Mouse (Mus musculus) megakaryocyte, embryonic 14.5 days (primary cell): ENCODE measurements around the gene Abhd5. TPM values are rescaled to one million over a fixed set of nuclear protein-coding genes. Genes with fewer than 3 reads are reported as not detected.
A peak's percentile ranks its signal among the peaks of the same experiment; 100 is the strongest.
"Not testable (repeated sequence)": the region's sequence is repeated elsewhere in the genome, so short reads cannot be mapped to it uniquely, and the experiment has no call there.

ENCODE experiments used
- H3K27me3 ChIP-seq: replicated peaks from 2 replicates; pipeline ENCODE3; 2012; ENCODE audit warnings: inconsistent platforms
- H3K36me3 ChIP-seq: replicated peaks from 2 replicates; pipeline ENCODE3; 2012; ENCODE audit warnings: low read length, inconsistent platforms, mixed read lengths
- H3K4me1 ChIP-seq: 2 replicates; pipeline ENCODE4 v1.6.1; 2012; ENCODE audit warnings: inconsistent platforms
- H3K4me3 ChIP-seq: replicated peaks from 2 replicates; pipeline ENCODE3; 2012; ENCODE audit warnings: moderate library complexity, mild to moderate bottlenecking, inconsistent platforms
- H3K9me3 ChIP-seq: 2 replicates; pipeline ENCODE4 v1.6.1; 2012; ENCODE audit warnings: inconsistent platforms
- FLI1 ChIP-seq: IDR thresholded peaks from 2 replicates; pipeline ENCODE4 v1.6.1; 2012; ENCODE audit warnings: low read length, inconsistent platforms, mixed read lengths
- GATA1 ChIP-seq: IDR thresholded peaks from 3 replicates; pipeline ENCODE4 v1.6.1; 2012; ENCODE audit warnings: mixed read lengths, low read length, inconsistent platforms, borderline replicate concordance
- polyA plus RNA-seq: library from polyadenylated mRNA; stranded (reverse); fragments of >175 nt; gene quantifications from 2 replicates; pipeline ENCODE4 v1.2.3, GENCODE M21; 2012; ENCODE audit warnings: low replicate concordance; ENCODE audit not compliant: insufficient read depth

Gene Abhd5
- 10.5 TPM in 1 of 2 replicates, not detected in the other for polyA plus RNA-seq

DNA sequence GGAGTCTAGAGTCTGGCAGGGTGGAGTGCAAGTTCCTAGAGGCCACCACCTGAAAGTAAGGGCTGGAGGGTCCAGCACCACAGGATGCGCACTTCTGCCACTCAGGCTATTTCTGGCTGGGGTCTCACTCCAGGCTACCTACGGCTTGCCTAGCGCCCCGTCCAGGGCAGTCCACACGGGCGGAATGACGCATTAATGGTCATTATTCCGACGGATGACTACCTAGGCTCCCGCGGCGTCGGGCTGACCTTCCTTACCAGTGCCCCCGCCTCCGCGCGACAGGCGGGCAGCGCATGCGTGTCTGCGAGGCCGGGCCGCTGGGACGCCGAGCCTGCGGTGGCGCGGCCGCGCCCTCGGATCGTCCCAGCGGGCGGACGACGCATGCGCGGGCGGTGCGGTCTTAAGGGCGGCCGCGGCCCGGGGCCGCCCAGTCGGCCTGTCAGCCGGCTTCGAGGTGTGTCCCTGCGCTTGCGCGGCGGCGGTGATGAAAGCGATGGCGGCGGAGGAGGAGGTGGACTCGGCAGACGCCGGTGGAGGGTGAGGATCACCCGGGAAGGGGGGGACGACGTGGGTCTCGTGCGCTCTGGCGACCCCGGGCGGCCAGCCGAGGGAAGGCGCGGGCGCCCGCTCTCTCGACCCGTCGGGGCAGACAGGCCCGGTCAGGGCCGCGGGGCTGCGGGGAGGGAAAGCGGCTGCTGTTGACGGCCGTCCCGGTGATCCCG lies at the start of gene Abhd5:
Gene Abhd5 (plus strand): TSS at position 306 of the 722 bp plus-strand sequence.
- Histone ChIP-seq H3K36me3 (no peaks in the 10 kb centered on the region), H3K27me3 (peaks cover 8% of the 10 kb centered on the region), H3K4me3 (peak within 1 kb of the TSS; percentile 94), H3K4me1 (peaks cover 53% of the 10 kb centered on the region), H3K9me3 (no peaks in the 10 kb centered on the region)
- TF ChIP-seq GATA1 (no peak), FLI1 (no peak)

DNA sequence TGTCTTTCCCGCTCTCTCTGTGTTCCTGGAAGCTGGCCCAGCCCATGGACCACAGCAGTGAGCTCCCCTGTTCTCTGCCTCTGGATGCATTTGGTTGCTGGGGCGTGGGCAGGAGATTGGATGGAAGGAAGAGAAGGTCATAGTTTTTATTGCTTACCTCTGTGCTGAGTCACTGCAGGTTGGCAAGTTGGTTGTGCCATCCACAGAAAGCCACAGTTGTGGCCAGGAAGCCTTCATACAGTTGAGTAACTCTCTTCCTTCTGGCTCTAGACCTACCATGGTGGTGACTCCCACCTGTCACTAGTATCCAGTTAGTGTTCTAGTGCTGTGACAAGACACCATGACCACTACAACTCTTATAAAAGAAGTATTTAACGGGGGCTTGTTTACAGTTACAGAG lies 46.1 kb upstream of the Abhd5 start:
- H3K36me3 ChIP-seq = no peaks in the 10 kb centered on the region
- H3K9me3 ChIP-seq = no peaks in the 10 kb centered on the region
- H3K4me3 ChIP-seq = no peak overlapping the region
- no peak for TF ChIP-seq FLI1
- no peak for TF ChIP-seq GATA1
- peaks cover 18% of the 10 kb centered on the region for H3K27me3 ChIP-seq
- H3K4me1 ChIP-seq = peaks cover 11% of the 10 kb centered on the region

GRCm38 (mm10) chr9:122309013-122309980 lies 42.1 kb upstream of the Abhd5 start:
- H3K4me1 ChIP-seq = peaks cover 26% of the 10 kb centered on the region
- H3K36me3 ChIP-seq = no peaks in the 10 kb centered on the region
- no peak overlapping the region for H3K4me3 ChIP-seq
- no peaks in the 10 kb centered on the region for H3K9me3 ChIP-seq
- TF ChIP-seq GATA1 (no peak), FLI1 (no peak)
- H3K27me3 ChIP-seq = peaks cover 20% of the 10 kb centered on the region

- no peaks in the 10 kb centered on the region for H3K36me3 ChIP-seq
- H3K27me3 ChIP-seq = peaks cover 16% of the 10 kb centered on the region
- TF ChIP-seq GATA1 = no peak
- TF ChIP-seq FLI1 = no peak
- peaks cover 23% of the 10 kb centered on the region for H3K4me1 ChIP-seq
- no peaks in the 10 kb centered on the region for H3K9me3 ChIP-seq
- H3K4me3 ChIP-seq = peak overlapping the region; percentile 92
These were observed 40.8 kb upstream of the Abhd5 start for GRCm38 (mm10) chr9:122310613-122311049.

GRCm38 (mm10) chr9:122311051-122311760 lies 40.2 kb upstream of the Abhd5 start:
- no peaks in the 10 kb centered on the region for H3K36me3 ChIP-seq
- H3K9me3 ChIP-seq = no peaks in the 10 kb centered on the region
- H3K27me3 ChIP-seq = peaks cover 16% of the 10 kb centered on the region
- peak overlapping the region; percentile 92 for H3K4me3 ChIP-seq
- H3K4me1 ChIP-seq = peaks cover 23% of the 10 kb centered on the region
- TF ChIP-seq GATA1 = no peak
- TF ChIP-seq FLI1 = no peak

GRCm38 (mm10) chr9:122312296-122312990 lies 39.0 kb upstream of the Abhd5 start:
- H3K4me3 ChIP-seq = no peak overlapping the region
- no peak for TF ChIP-seq FLI1
- TF ChIP-seq GATA1 = no peak

GRCm38 (mm10) chr9:122313128-122313527 lies 38.3 kb upstream of the Abhd5 start:
- not testable (repeated sequence) for H3K4me3 ChIP-seq, H3K9me3 ChIP-seq, H3K36me3 ChIP-seq
- H3K4me1 ChIP-seq = peaks cover 23% of the 10 kb centered on the region
- peaks cover 20% of the 10 kb centered on the region for H3K27me3 ChIP-seq

More at GRCm38 (mm10) chr9:122312296-122312990, 39.0 kb upstream of the Abhd5 start:
- no peaks in the 10 kb centered on the region for H3K9me3 ChIP-seq
- peaks cover 17% of the 10 kb centered on the region for H3K27me3 ChIP-seq
- H3K4me1 ChIP-seq = peaks cover 23% of the 10 kb centered on the region
- no peaks in the 10 kb centered on the region for H3K36me3 ChIP-seq

- Histone ChIP-seq H3K4me3 (no peak overlapping the region), H3K36me3 (no peaks in the 10 kb centered on the region), H3K4me1 (peaks cover 21% of the 10 kb centered on the region), H3K27me3 (peaks cover 18% of the 10 kb centered on the region), H3K9me3 (0 out of 2 replicates have a peak, but pooled peaks cover 5% of the 10 kb centered on the region)
- no peak for TF ChIP-seq FLI1
- TF ChIP-seq GATA1 = no peak
These were observed 37.0 kb upstream of the Abhd5 start for GRCm38 (mm10) chr9:122314386-122314785.

DNA sequence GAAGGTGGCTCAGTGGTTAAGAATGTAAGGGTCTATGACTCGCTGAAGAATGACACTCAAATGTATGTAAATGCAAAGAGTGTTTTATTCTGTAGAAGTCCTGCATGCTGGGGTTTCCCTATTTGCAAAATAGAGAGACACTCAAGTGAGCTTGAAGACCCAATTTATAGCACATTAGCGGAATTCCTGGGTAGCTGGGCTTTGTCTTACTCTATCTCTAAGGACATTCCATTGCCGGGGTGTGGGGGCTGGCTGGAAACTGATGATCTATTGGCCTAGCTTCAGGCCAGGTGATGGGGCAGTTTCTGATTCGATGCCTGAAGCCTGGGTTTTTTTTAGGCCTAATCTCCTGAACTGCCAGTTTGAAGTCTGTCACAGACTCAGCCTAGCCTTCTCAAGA lies 36.5 kb upstream of the Abhd5 start:
- no peak for TF ChIP-seq GATA1
- Histone ChIP-seq H3K9me3 (peaks cover 9% of the 10 kb centered on the region; the same call in 1 of the 2 replicates), H3K27me3 (peaks cover 14% of the 10 kb centered on the region), H3K4me1 (peaks cover 18% of the 10 kb centered on the region), H3K36me3 (no peaks in the 10 kb centered on the region), H3K4me3 (no peak overlapping the region)
